Mouse (Mus musculus): ENCODE measurements around the gene Sox5. TPM values are rescaled to one million over a fixed set of nuclear protein-coding genes. Genes with fewer than 3 reads are reported as not detected.

Gene Sox5
- polyA plus RNA-seq, 1 experiment from 2014 or later: 27.0 TPM

- H3K4me1 ChIP-seq (replicated peaks; ENCODE audit: control insufficient read depth, insufficient read depth, low read length): no peaks in the 10 kb centered on the region
- H3K9me3 ChIP-seq (ENCODE audit: control insufficient read depth, low read length): no peaks in the 10 kb centered on the region
- no peak for ATAC-seq (ENCODE audit: low FRiP score)
- DNase-seq (ENCODE audit: low spot score): no peak
- no peak overlapping the region for H3K27ac ChIP-seq
- H3K4me2 ChIP-seq (replicated peaks): no peak overlapping the region
- H3K4me3 ChIP-seq (replicated peaks; ENCODE audit: low read length): no peak overlapping the region
- no peaks in the 10 kb centered on the region for H3K36me3 ChIP-seq (replicated peaks; ENCODE audit: control insufficient read depth, insufficient read depth)
- H3K9ac ChIP-seq: no peak overlapping the region
- 71% methylated on average over 4 of the region's 4 CpGs for WGBS
- H3K27me3 ChIP-seq (ENCODE audit: control insufficient read depth, insufficient read depth, low read length): no peaks in the 10 kb centered on the region
These were observed 996.1 kb downstream of the Sox5 start for GRCm38 (mm10) chr6:143785685-143786084.
